Mouse (Mus musculus): Measurements from ENCODE around the gene Hist1h2be. TPM values are rescaled to one million over a fixed set of nuclear protein-coding genes. Genes with fewer than 3 reads are reported as not detected.
"Not testable (repeated sequence)": the region's sequence is repeated elsewhere in the genome, so short reads cannot be mapped to it uniquely, and the experiment has no call there.

Gene Hist1h2be
- polyA plus RNA-seq, 1 experiment from 2014 or later, result 1.9 TPM

GRCm38 (mm10) chr13:23554925-23555838 lies 65.7 kb downstream of the Hist1h2be start:
- peak overlapping the region; percentile 85 for H3K9ac ChIP-seq (ENCODE audit: low read length)
- under 1% methylated on average over 54 of the region's 54 CpGs for WGBS
- peak overlapping the region; percentile 55 for H3K4me3 ChIP-seq (ENCODE audit: low read length)
- no peaks in the 10 kb centered on the region for H3K27me3 ChIP-seq (ENCODE audit: control insufficient read depth, insufficient read depth, low read length)
- H3K36me3 ChIP-seq (ENCODE audit: control insufficient read depth, insufficient read depth), result no peaks in the 10 kb centered on the region
- no peaks in the 10 kb centered on the region for H3K9me3 ChIP-seq (replicated peaks; ENCODE audit: control insufficient read depth, low read length)
- ATAC-seq (replicated peaks; ENCODE audit: extremely low read depth, insufficient read depth, low FRiP score), result peak; percentile 77
- H3K27ac ChIP-seq (ENCODE audit: low read length), result peak overlapping the region; percentile 93
- peak overlapping the region; percentile 90 for H3K4me2 ChIP-seq (ENCODE audit: low read depth, low read length)
- peaks cover 10% of the 10 kb centered on the region for H3K4me1 ChIP-seq (ENCODE audit: control insufficient read depth, insufficient read depth, low read length)

- H3K36me3 ChIP-seq (ENCODE audit: control insufficient read depth, insufficient read depth), result no peaks in the 10 kb centered on the region
- peaks cover 10% of the 10 kb centered on the region for H3K4me1 ChIP-seq (ENCODE audit: control insufficient read depth, insufficient read depth, low read length)
- H3K4me3 ChIP-seq (ENCODE audit: low read length), result peak overlapping the region; percentile 55
- no peaks in the 10 kb centered on the region for H3K9me3 ChIP-seq (replicated peaks; ENCODE audit: control insufficient read depth, low read length)
- H3K27ac ChIP-seq (ENCODE audit: low read length), result peak overlapping the region; percentile 93
- WGBS, result 20% methylated on average over 9 of the region's 9 CpGs
- ATAC-seq (replicated peaks; ENCODE audit: extremely low read depth, insufficient read depth, low FRiP score), result no peak
- H3K4me2 ChIP-seq (ENCODE audit: low read depth, low read length), result peak overlapping the region; percentile 90
- H3K9ac ChIP-seq (ENCODE audit: low read length), result peak overlapping the region; percentile 85
- H3K27me3 ChIP-seq (ENCODE audit: control insufficient read depth, insufficient read depth, low read length), result no peaks in the 10 kb centered on the region
Measured at GRCm38 (mm10) chr13:23554393-23554792, 66.5 kb downstream of the Hist1h2be start.

GRCm38 (mm10) chr13:23552962-23553361 lies 68.0 kb downstream of the Hist1h2be start, which contains the start of gene Hist1h1d:
Hist1h1d (plus strand) TSS chr13:23553262.
- Histone ChIP-seq H3K4me2 (ENCODE audit: low read depth, low read length) (peak within 1 kb of the TSS; percentile 70), H3K9me3 (replicated peaks; ENCODE audit: control insufficient read depth, low read length) (no peaks in the 10 kb centered on the region), H3K9ac (ENCODE audit: low read length) (peak within 1 kb of the TSS; percentile 85; the same call in 1 of the 2 replicates), H3K36me3 (ENCODE audit: control insufficient read depth, insufficient read depth) (no peaks in the 10 kb centered on the region), H3K4me3 (ENCODE audit: low read length) (no peak within 1 kb of the TSS), H3K27me3 (ENCODE audit: control insufficient read depth, insufficient read depth, low read length) (no peaks in the 10 kb centered on the region), H3K4me1 (ENCODE audit: control insufficient read depth, insufficient read depth, low read length) (peaks cover 10% of the 10 kb centered on the region), H3K27ac (ENCODE audit: low read length) (peak within 1 kb of the TSS; percentile 93)
- no peak for ATAC-seq (replicated peaks; ENCODE audit: extremely low read depth, insufficient read depth, low FRiP score)

GRCm38 (mm10) chr13:23551931-23552914 lies 68.7 kb downstream of the Hist1h2be start:
- peak overlapping the region; percentile 73 for H3K9ac ChIP-seq (ENCODE audit: low read length)
- WGBS, result 47% methylated on average over 8 of the region's 8 CpGs

GRCm38 (mm10) chr13:23551146-23551834 lies 69.6 kb downstream of the Hist1h2be start, which contains the start of gene Hist1h4f:
Hist1h4f (minus strand) TSS chr13:23551648.
- Histone ChIP-seq H3K9ac (ENCODE audit: low read length) (peak within 1 kb of the TSS; percentile 73), H3K4me2 (ENCODE audit: low read depth, low read length) (peak within 1 kb of the TSS; percentile 70), H3K27ac (ENCODE audit: low read length) (peak within 1 kb of the TSS; percentile 89), H3K4me3 (ENCODE audit: low read length) (peak within 1 kb of the TSS; percentile 56), H3K4me1 (ENCODE audit: control insufficient read depth, insufficient read depth, low read length) (peaks cover 10% of the 10 kb centered on the region)
- not testable (repeated sequence) for H3K27me3 ChIP-seq (ENCODE audit: control insufficient read depth, insufficient read depth, low read length); H3K36me3 ChIP-seq (ENCODE audit: control insufficient read depth, insufficient read depth); H3K9me3 ChIP-seq (replicated peaks; ENCODE audit: control insufficient read depth, low read length)
- peak; percentile 83 for ATAC-seq (replicated peaks; ENCODE audit: extremely low read depth, insufficient read depth, low FRiP score)
- WGBS, result under 1% methylated on average over 44 of the region's 47 CpGs

More at GRCm38 (mm10) chr13:23551931-23552914, 68.7 kb downstream of the Hist1h2be start:
- Histone ChIP-seq H3K4me3 (ENCODE audit: low read length) (peak overlapping the region; percentile 56), H3K4me1 (ENCODE audit: control insufficient read depth, insufficient read depth, low read length) (peaks cover 10% of the 10 kb centered on the region), H3K4me2 (ENCODE audit: low read depth, low read length) (peak overlapping the region; percentile 70), H3K36me3 (ENCODE audit: control insufficient read depth, insufficient read depth) (no peaks in the 10 kb centered on the region), H3K27ac (ENCODE audit: low read length) (peak overlapping the region; percentile 89), H3K9me3 (replicated peaks; ENCODE audit: control insufficient read depth, low read length) (no peaks in the 10 kb centered on the region), H3K27me3 (ENCODE audit: control insufficient read depth, insufficient read depth, low read length) (no peaks in the 10 kb centered on the region)
- no peak for ATAC-seq (replicated peaks; ENCODE audit: extremely low read depth, insufficient read depth, low FRiP score)

- Histone ChIP-seq H3K4me3 (ENCODE audit: low read length) (peak overlapping the region; percentile 56), H3K9ac (ENCODE audit: low read length) (peak overlapping the region; percentile 73), H3K4me1 (ENCODE audit: control insufficient read depth, insufficient read depth, low read length) (peaks cover 10% of the 10 kb centered on the region), H3K4me2 (ENCODE audit: low read depth, low read length) (peak overlapping the region; percentile 70), H3K27ac (ENCODE audit: low read length) (peak overlapping the region; percentile 89), H3K36me3 (ENCODE audit: control insufficient read depth, insufficient read depth) (no peaks in the 10 kb centered on the region), H3K9me3 (replicated peaks; ENCODE audit: control insufficient read depth, low read length) (no peaks in the 10 kb centered on the region), H3K27me3 (ENCODE audit: control insufficient read depth, insufficient read depth, low read length) (no peaks in the 10 kb centered on the region)
- 9% methylated on average over 3 of the region's 3 CpGs for WGBS
- no peak for ATAC-seq (replicated peaks; ENCODE audit: extremely low read depth, insufficient read depth, low FRiP score)
Measured at GRCm38 (mm10) chr13:23550761-23551145, 70.2 kb downstream of the Hist1h2be start.

GRCm38 (mm10) chr13:23546694-23547093 lies 74.2 kb downstream of the Hist1h2be start:
- Histone ChIP-seq H3K4me3 (ENCODE audit: low read length) (no peak overlapping the region), H3K27ac (ENCODE audit: low read length) (no peak overlapping the region), H3K27me3 (ENCODE audit: control insufficient read depth, insufficient read depth, low read length) (no peaks in the 10 kb centered on the region), H3K9me3 (replicated peaks; ENCODE audit: control insufficient read depth, low read length) (no peaks in the 10 kb centered on the region), H3K4me2 (ENCODE audit: low read depth, low read length) (no peak overlapping the region), H3K4me1 (ENCODE audit: control insufficient read depth, insufficient read depth, low read length) (peaks cover 8% of the 10 kb centered on the region), H3K9ac (ENCODE audit: low read length) (no peak overlapping the region), H3K36me3 (ENCODE audit: control insufficient read depth, insufficient read depth) (no peaks in the 10 kb centered on the region)
- 69% methylated on average over 5 of the region's 5 CpGs for WGBS
- no peak for ATAC-seq (replicated peaks; ENCODE audit: extremely low read depth, insufficient read depth, low FRiP score)

- H3K9ac ChIP-seq (ENCODE audit: low read length), result peak overlapping the region; percentile 75; the same call in 1 of the 2 replicates
Measured at GRCm38 (mm10) chr13:23544787-23545120, 76.2 kb downstream of the Hist1h2be start.

More at GRCm38 (mm10) chr13:23544787-23545120, 76.2 kb downstream of the Hist1h2be start:
- H3K4me1 ChIP-seq (ENCODE audit: control insufficient read depth, insufficient read depth, low read length); ATAC-seq (replicated peaks; ENCODE audit: extremely low read depth, insufficient read depth, low FRiP score); H3K36me3 ChIP-seq (ENCODE audit: control insufficient read depth, insufficient read depth); H3K27me3 ChIP-seq (ENCODE audit: control insufficient read depth, insufficient read depth, low read length); H3K9me3 ChIP-seq (replicated peaks; ENCODE audit: control insufficient read depth, low read length): not testable (repeated sequence)
- Histone ChIP-seq H3K27ac (ENCODE audit: low read length) (peak overlapping the region; percentile 92), H3K4me2 (ENCODE audit: low read depth, low read length) (peak overlapping the region; percentile 55), H3K4me3 (ENCODE audit: low read length) (peak overlapping the region; percentile 59)
- WGBS, result 0% methylated on average over 13 of the region's 14 CpGs
